Mouse (Mus musculus): ENCODE results near the gene Smg7. TPM values are rescaled to one million over a fixed set of nuclear protein-coding genes. Genes with fewer than 3 reads are reported as not detected.

The Smg7 gene
- total RNA-seq (2012; rRNA removed) (32.1 and 32.8 TPM in 2 replicates), polyA plus RNA-seq (2012; ENCODE audit: insufficient read depth in 1 of 2, insufficient read length in 2 of 2, low read depth in 1 of 2, low replicate concordance in 2 of 2, missing spikeins in 1 of 2) (10 to 100 TPM; 52.4 to 53.9 TPM)

- Histone ChIP-seq H3K9ac (ENCODE audit: control insufficient read depth, low read depth, low read length, poor library complexity, severe bottlenecking) (peak within 1 kb of the TSS; percentile 100), H3K9me3 (replicated peaks; ENCODE audit: insufficient read depth, low read length) (no peaks in the 10 kb centered on the region), H3K36me3 (ENCODE audit: control insufficient read depth in 1 of 2, insufficient read depth in 2 of 2, low read length in 2 of 2) (peaks cover 9 to 38% of the 10 kb centered on the region in 2 experiments), H3K4me3 (ENCODE audit: control insufficient read depth in 1 of 2, insufficient read depth in 1 of 2, low read depth in 2 of 2, low read length in 2 of 2) (peak within 1 kb of the TSS; percentile 88 to 90), H3K27me3 (ENCODE audit: control insufficient read depth in 1 of 2, insufficient read depth in 2 of 2, low read length in 2 of 2) (no peaks in the 10 kb centered on the region), H3K27ac (ENCODE audit: control insufficient read depth, low read depth, low read length) (peak within 1 kb of the TSS; percentile 99), H3K79me2 (ENCODE audit: control insufficient read depth, insufficient read depth, low read length, poor library complexity) (peaks cover 48% of the 10 kb centered on the region), H3K4me1 (ENCODE audit: control insufficient read depth in 1 of 2, insufficient read depth in 2 of 2, low read length in 2 of 2) (peaks cover 0 to 8% of the 10 kb centered on the region in 2 experiments; a peak in 3 of 4 replicates)
- peak; percentile 71 for DNase-seq (ENCODE audit: low read depth, low spot score)
- no peak for TF ChIP-seq USF1 (IDR thresholded peaks at IDR 0.05; ENCODE audit: low read depth, low read length)
- no peak for TF ChIP-seq CHD2 (IDR thresholded peaks at IDR 0.05; ENCODE audit: low read length)
- no peak for TF ChIP-seq MAZ (IDR thresholded peaks at IDR 0.05; ENCODE audit: low read depth, low read length)
- peak; percentile 53 to 95; a peak in 3 of 4 replicates for TF ChIP-seq POLR2A (IDR thresholded peaks at IDR 0.05; ENCODE audit: control insufficient read depth in 1 of 2, insufficient read depth in 1 of 2, low read depth in 1 of 2, low read length in 2 of 2, poor library complexity in 1 of 2)
- no peak for TF ChIP-seq CHD1 (IDR thresholded peaks at IDR 0.05; ENCODE audit: low read depth, low read length)
- no peak for TF ChIP-seq USF2 (IDR thresholded peaks at IDR 0.05; ENCODE audit: borderline replicate concordance in 1 of 2, insufficient read depth in 1 of 2, low read depth in 1 of 2, low read length in 2 of 2)
- no peak for TF ChIP-seq BHLHE40 (IDR thresholded peaks at IDR 0.05; ENCODE audit: borderline replicate concordance, low read depth, low read length)
- TF ChIP-seq EP300 (IDR thresholded peaks at IDR 0.05; ENCODE audit: low read depth in 1 of 2, low read length in 2 of 2), result no peak
- no peak for TF ChIP-seq ETS1 (IDR thresholded peaks at IDR 0.05; ENCODE audit: low read depth, low read length)
- TF ChIP-seq ZNF384 (IDR thresholded peaks at IDR 0.05; ENCODE audit: low read depth, low read length), result no peak
- no peak for TF ChIP-seq RCOR1 (IDR thresholded peaks at IDR 0.05; ENCODE audit: low read depth, low read length)
- no peak for TF ChIP-seq MAFK (IDR thresholded peaks at IDR 0.05; ENCODE audit: borderline replicate concordance, low read depth, low read length)
- TF ChIP-seq SIN3A (IDR thresholded peaks at IDR 0.05; ENCODE audit: low read length), result peak; percentile 20; the same call in 1 of the 2 replicates
- TF ChIP-seq HCFC1 (IDR thresholded peaks at IDR 0.05; ENCODE audit: low read depth, low read length), result no peak
- TF ChIP-seq GABPA (IDR thresholded peaks at IDR 0.05; ENCODE audit: low read depth, low read length), result no peak
- TF ChIP-seq TCF12 (IDR thresholded peaks at IDR 0.05; ENCODE audit: low read depth, low read length), result no peak
- no peak for TF ChIP-seq TAL1 (IDR thresholded peaks at IDR 0.05; ENCODE audit: low read length)
- TF ChIP-seq MEF2A (IDR thresholded peaks at IDR 0.05; ENCODE audit: extremely low read depth, insufficient replicate concordance, low read depth, low read length, poor library complexity, severe bottlenecking), result no peak
- no peak for TF ChIP-seq SMC3 (IDR thresholded peaks at IDR 0.05; ENCODE audit: low read depth, low read length)
- peak; percentile 60 for TF ChIP-seq NELFE (IDR thresholded peaks at IDR 0.05; ENCODE audit: low read depth, low read length)
- no peak for TF ChIP-seq ZMIZ1 (IDR thresholded peaks at IDR 0.05; ENCODE audit: low read depth, low read length)
- TF ChIP-seq MYC (IDR thresholded peaks at IDR 0.05; ENCODE audit: low read depth, low read length), result no peak
- no peak for TF ChIP-seq ELF1 (IDR thresholded peaks at IDR 0.05; ENCODE audit: low read depth, low read length)
- no peak for TF ChIP-seq CTCF (IDR thresholded peaks at IDR 0.05 in 2 of 3, conservative IDR thresholded peaks at IDR 0.05 in 1 of 3; ENCODE audit: control insufficient read depth in 1 of 3, insufficient read depth in 1 of 3, low read depth in 2 of 3, low read length in 3 of 3, poor library complexity in 1 of 3, severe bottlenecking in 1 of 3)
- TF ChIP-seq RAD21 (IDR thresholded peaks at IDR 0.05; ENCODE audit: low read depth, low read length), result no peak
- TF ChIP-seq MAX (IDR thresholded peaks at IDR 0.05; ENCODE audit: low read length), result peak; percentile 6; the same call in 1 of the 2 replicates
- no peak for TF ChIP-seq KAT2A (conservative IDR thresholded peaks at IDR 0.05; ENCODE audit: low read depth, low read length)
- no peak for TF ChIP-seq GATA1 (IDR thresholded peaks at IDR 0.05; ENCODE audit: low read depth, low read length)
- TF ChIP-seq MYB (IDR thresholded peaks at IDR 0.05; ENCODE audit: low read depth, low read length), result no peak
- no peak; the same call in 1 of the 2 replicates for TF ChIP-seq POLR2AphosphoS2 (IDR thresholded peaks at IDR 0.05; ENCODE audit: low read length)
- no peak for TF ChIP-seq JUND (IDR thresholded peaks at IDR 0.05; ENCODE audit: low read depth, low read length)
- peak; percentile 44; the same call in 1 of the 2 replicates for TF ChIP-seq NRF1 (IDR thresholded peaks at IDR 0.05; ENCODE audit: insufficient read depth, low read depth, low read length, poor library complexity, severe bottlenecking)
- TF ChIP-seq MXI1 (IDR thresholded peaks at IDR 0.05; ENCODE audit: low read depth, low read length), result 0 out of 2 replicates have a peak, but pooled peaks have one; percentile 7
- no peak for TF ChIP-seq E2F4 (IDR thresholded peaks at IDR 0.05; ENCODE audit: borderline replicate concordance, low read depth, low read length)
- no peak for TF ChIP-seq ZKSCAN1 (IDR thresholded peaks at IDR 0.05; ENCODE audit: low read depth, low read length)
These were observed at the start of gene Smg7 for GRCm38 (mm10) chr1:152901765-152902664. Smg7 (minus strand) TSS chr1:152902646.

Measured in MEL (cell line).